Mouse (Mus musculus): ENCODE data around the gene Dhx38. TPM values are rescaled to one million over a fixed set of nuclear protein-coding genes. Genes with fewer than 3 reads are reported as not detected.

Dhx38 gene
- polyA plus RNA-seq (2012; ENCODE audit: insufficient read depth, insufficient read length, missing spikeins), result 29.8 and 32.9 TPM in 2 replicates

DNA sequence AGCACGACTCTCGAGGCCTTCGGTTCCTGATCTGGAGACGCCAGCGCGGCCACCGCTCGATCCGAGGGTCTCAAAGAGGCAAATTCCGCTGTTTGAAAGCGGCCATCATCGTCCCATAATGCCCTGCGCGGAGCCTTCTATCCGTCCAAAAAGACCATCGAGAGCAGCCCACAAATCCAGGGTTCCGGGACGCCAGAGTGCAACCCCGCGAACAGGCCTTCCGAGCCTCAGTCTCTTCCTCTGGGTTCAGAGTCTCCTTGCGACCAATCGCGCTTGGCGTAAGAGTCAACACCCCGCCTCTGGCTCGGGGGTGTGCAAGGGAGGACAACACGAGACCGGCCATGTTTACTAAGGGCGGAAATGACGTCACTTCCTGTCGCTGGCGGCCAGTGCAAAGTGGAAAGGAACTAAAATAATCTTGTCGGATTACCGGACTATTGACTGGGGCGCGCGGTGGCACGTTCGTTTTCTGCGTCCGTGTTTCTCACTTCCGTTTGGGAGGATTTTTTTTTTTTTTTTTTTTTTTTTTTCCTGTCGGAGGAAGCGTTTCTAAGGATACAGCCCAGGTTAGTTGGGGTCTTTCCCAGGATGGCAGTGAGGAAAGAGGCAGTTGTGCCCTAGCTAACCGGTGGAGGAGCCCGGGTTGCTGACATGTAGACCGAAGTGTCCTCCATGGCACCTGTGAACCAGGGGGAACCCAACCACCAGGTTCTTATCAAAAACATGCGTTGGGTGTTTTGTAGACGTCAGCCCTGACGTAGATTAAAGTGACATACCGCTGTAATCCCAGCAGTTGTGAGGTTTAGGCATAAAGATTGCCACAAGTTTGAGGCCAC is at the start of gene Dhx38, which contains the start of gene Txnl4b:
TSS of gene Dhx38 (minus strand) at position 364 of the 836 bp plus-strand sequence.
TSS of gene Txnl4b (plus strand) at position 395 of the 836 bp plus-strand sequence.
- Histone ChIP-seq H3K4me1 (ENCODE audit: control insufficient read depth, insufficient read depth, low read length) (peaks cover 16% of the 10 kb centered on the region), H3K27ac (ENCODE audit: insufficient read depth, low read depth, low read length) (peak within 1 kb of the TSS; percentile 98), H3K4me3 (ENCODE audit: insufficient read depth, low read length) (peak within 1 kb of the TSS; percentile 98)
- TF ChIP-seq POLR2A (IDR thresholded peaks at IDR 0.05; ENCODE audit: borderline replicate concordance, low read depth, low read length) (no peak), CTCF (IDR thresholded peaks at IDR 0.05; ENCODE audit: low read depth, low read length) (no peak)

DNA sequence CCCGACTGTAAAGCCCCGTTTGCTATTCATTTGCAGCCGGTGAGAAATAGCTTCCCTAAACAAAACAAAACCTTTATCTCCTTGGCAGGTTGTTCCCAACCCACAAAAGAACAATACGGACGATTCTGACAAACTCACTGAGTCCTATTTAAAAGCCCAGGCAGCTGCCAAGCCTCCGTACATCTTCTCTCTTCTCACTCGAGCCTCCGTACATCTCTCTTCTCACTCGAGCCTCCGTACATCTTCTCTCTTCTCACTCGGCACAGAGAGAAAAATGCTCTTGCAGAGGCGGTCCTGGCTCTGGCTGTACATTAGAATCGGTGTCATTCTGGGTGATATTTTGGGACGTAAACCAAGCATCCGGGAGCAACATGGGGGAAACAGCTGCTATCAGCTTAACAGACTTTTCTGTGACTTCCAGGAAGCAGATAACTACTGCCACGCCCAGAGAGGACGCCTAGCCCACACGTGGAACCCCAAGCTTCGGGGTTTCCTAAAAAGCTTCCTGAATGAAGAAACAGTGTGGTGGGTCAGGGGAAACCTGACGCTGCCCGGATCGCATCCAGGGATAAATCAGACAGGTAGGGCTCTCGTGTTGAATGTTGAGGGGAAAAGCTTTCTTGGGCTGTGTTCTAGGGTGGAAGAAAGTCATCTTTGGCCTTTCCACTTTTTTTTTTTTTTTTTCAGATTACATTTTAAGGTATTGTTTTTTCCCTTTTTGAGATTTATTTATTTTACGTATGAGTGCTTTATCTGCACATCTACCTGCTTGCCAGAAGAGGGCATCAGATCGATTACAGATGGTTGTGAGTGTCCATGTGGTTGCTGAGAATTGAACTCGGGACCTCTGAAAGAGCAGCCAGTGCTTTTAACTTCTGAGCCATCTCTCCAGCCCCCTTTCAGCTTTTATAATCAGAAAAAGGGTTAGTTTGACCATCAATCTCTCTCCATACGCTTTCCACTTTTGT is 48.9 kb upstream of the Dhx38 start, which contains the start of gene Pkd1l3:
TSS of gene Pkd1l3 (plus strand) at position 275 of the 968 bp plus-strand sequence.
- TF ChIP-seq CTCF (IDR thresholded peaks at IDR 0.05; ENCODE audit: low read depth, low read length) (no peak), POLR2A (IDR thresholded peaks at IDR 0.05; ENCODE audit: borderline replicate concordance, low read depth, low read length) (no peak)
- H3K4me1 ChIP-seq (ENCODE audit: control insufficient read depth, insufficient read depth, low read length), result no peaks in the 10 kb centered on the region
- peak within 1 kb of the TSS; percentile 71 for H3K4me3 ChIP-seq (ENCODE audit: insufficient read depth, low read length)
- no peak within 1 kb of the TSS for H3K27ac ChIP-seq (ENCODE audit: insufficient read depth, low read depth, low read length)

DNA sequence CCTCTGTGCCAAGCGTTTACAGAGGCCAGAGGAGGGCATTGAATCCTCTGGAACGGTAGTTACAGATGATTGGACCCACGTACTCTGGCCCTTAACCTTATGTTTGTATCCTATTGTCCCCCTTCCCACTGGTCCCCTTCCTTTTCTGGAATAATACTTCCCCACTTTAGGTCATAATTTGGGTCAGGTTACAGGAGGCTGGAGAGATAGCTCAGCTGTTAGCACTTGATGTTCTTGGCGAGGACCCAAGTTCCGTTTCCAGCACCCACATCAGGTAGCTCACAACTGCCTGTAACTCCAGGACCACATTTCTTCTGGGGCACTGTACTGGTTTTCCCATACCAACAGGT is 43.5 kb upstream of the Dhx38 start:
- Histone ChIP-seq H3K27ac (ENCODE audit: insufficient read depth, low read depth, low read length) (peak overlapping the region; percentile 96), H3K4me1 (ENCODE audit: control insufficient read depth, insufficient read depth, low read length) (peaks cover 8% of the 10 kb centered on the region; the same call in 1 of the 2 replicates), H3K4me3 (ENCODE audit: insufficient read depth, low read length) (peak overlapping the region; percentile 87)
- TF ChIP-seq CTCF (IDR thresholded peaks at IDR 0.05; ENCODE audit: low read depth, low read length) (no peak), POLR2A (IDR thresholded peaks at IDR 0.05; ENCODE audit: borderline replicate concordance, low read depth, low read length) (no peak)

DNA sequence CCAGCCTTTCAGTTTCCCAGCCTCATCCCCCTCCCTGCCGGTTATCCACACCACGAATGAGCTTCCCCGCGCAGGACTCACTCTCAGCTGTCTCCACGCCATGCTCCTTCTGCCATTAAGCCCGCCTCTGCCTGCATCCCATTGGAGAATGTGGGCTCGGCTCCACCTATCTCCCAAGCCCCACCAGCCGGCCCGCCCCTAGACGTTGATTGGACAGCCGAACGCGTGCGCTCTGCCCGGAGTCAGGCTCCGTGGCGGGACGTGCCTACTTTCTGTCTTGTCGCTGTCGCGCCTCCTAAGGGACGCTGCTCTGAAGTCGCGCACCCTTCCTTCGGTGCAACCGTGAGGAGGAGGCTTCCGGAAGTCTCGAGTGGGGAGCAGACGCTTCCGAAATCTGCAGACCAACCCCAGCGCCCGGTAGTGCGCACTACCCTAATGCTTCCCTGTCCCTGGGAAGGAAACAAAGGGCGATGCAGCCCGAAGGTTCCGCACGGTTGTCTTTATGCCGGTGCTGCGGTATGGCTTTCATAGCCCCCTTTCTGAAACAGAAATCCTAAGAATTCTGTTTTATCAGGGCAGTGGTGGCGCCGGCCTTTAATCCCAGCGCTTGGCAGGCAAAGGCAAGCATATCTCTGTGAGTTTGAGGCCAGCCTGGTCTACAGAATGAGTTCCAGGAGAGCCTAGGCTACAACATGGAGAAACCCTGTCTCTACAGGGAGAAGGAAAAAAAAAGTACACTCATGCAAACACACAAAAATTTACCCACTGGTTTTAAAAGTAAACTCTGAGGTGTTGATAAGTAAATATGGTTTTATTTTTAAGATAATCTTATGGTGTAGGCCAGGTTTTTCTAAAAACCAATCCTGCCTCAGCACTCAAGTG is 42.9 kb upstream of the Dhx38 start, which contains the start of gene Dhodh:
TSS of gene Dhodh (minus strand) at position 403 of the 882 bp plus-strand sequence.
- Histone ChIP-seq H3K4me1 (ENCODE audit: control insufficient read depth, insufficient read depth, low read length) (peaks cover 8% of the 10 kb centered on the region; the same call in 1 of the 2 replicates), H3K4me3 (ENCODE audit: insufficient read depth, low read length) (peak within 1 kb of the TSS; percentile 87), H3K27ac (ENCODE audit: insufficient read depth, low read depth, low read length) (peak within 1 kb of the TSS; percentile 96)
- TF ChIP-seq POLR2A (IDR thresholded peaks at IDR 0.05; ENCODE audit: borderline replicate concordance, low read depth, low read length) (no peak), CTCF (IDR thresholded peaks at IDR 0.05; ENCODE audit: low read depth, low read length) (no peak)

DNA sequence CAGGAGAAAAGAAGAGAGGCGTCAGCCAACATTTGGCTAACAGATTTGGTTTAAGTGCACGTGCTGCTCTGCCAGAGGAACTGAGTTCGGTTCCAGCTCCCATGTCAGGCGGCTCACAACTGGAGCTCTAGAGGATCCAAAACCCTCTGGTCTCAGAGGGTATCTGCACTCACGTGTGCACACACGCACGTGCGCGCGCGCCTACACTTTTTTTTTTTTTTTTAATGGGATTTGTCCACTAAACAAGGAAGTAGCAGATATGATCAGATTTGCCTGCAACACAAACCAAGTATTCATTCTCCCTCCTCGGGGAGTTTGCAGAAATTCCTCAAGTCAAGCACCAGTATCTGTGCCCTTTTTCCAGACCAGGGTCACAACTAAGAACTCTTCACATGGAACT is 42.0 kb upstream of the Dhx38 start:
- H3K4me1 ChIP-seq (ENCODE audit: control insufficient read depth, insufficient read depth, low read length), result peaks cover 8% of the 10 kb centered on the region; the same call in 1 of the 2 replicates
- no peak for TF ChIP-seq POLR2A (IDR thresholded peaks at IDR 0.05; ENCODE audit: borderline replicate concordance, low read depth, low read length)
- no peak for TF ChIP-seq CTCF (IDR thresholded peaks at IDR 0.05; ENCODE audit: low read depth, low read length)
- peak overlapping the region; percentile 16; the same call in 1 of the 2 replicates for H3K27ac ChIP-seq (ENCODE audit: insufficient read depth, low read depth, low read length)
- peak overlapping the region; percentile 87 for H3K4me3 ChIP-seq (ENCODE audit: insufficient read depth, low read length)

DNA sequence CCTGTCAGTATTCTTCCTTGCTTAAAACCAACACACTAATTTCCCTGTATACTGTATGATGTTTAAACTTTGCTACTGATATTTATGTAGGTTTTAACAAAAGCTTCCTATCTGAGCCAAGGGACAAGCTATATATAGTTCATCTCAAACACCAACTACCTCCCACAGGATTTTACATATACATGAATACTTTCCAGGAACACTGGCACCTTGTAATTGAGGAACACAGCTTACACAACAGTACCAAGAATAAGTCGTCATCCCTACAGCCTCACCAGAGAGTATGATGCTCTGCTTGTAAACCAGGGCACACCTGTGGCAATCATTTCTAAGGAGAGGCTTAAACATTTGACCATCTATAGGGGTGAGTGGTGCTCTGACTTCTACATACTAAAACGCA is 41.1 kb upstream of the Dhx38 start:
- no peak overlapping the region for H3K27ac ChIP-seq (ENCODE audit: insufficient read depth, low read depth, low read length)
- TF ChIP-seq POLR2A (IDR thresholded peaks at IDR 0.05; ENCODE audit: borderline replicate concordance, low read depth, low read length) (no peak), CTCF (IDR thresholded peaks at IDR 0.05; ENCODE audit: low read depth, low read length) (no peak)
- peaks cover 8% of the 10 kb centered on the region; the same call in 1 of the 2 replicates for H3K4me1 ChIP-seq (ENCODE audit: control insufficient read depth, insufficient read depth, low read length)
- H3K4me3 ChIP-seq (ENCODE audit: insufficient read depth, low read length), result no peak overlapping the region

DNA sequence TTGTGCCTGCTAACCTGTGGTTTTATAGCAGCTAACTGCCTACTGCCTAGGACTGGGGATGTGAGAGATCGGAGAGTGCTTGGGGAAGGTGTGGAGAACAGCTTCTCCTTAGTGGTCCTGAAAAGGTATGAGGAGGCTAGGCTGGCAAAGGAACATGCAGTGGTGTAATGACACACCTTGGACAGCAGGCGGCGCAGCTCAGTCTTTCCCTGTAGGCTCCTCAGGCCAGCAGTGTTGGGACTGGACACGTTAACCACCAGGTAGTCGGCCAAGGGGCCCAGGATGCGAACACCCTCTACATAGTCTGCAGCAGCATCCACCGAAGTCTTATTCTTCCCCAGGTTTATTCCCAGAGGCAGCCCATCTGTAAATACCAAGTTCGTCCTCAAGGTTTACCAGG is 30.2 kb upstream of the Dhx38 start:
- no peak overlapping the region for H3K4me3 ChIP-seq (ENCODE audit: insufficient read depth, low read length)
- no peak overlapping the region for H3K27ac ChIP-seq (ENCODE audit: insufficient read depth, low read depth, low read length)
- H3K4me1 ChIP-seq (ENCODE audit: control insufficient read depth, insufficient read depth, low read length), result no peaks in the 10 kb centered on the region
- TF ChIP-seq CTCF (IDR thresholded peaks at IDR 0.05; ENCODE audit: low read depth, low read length), result peak; percentile 79
- TF ChIP-seq POLR2A (IDR thresholded peaks at IDR 0.05; ENCODE audit: borderline replicate concordance, low read depth, low read length), result no peak

DNA sequence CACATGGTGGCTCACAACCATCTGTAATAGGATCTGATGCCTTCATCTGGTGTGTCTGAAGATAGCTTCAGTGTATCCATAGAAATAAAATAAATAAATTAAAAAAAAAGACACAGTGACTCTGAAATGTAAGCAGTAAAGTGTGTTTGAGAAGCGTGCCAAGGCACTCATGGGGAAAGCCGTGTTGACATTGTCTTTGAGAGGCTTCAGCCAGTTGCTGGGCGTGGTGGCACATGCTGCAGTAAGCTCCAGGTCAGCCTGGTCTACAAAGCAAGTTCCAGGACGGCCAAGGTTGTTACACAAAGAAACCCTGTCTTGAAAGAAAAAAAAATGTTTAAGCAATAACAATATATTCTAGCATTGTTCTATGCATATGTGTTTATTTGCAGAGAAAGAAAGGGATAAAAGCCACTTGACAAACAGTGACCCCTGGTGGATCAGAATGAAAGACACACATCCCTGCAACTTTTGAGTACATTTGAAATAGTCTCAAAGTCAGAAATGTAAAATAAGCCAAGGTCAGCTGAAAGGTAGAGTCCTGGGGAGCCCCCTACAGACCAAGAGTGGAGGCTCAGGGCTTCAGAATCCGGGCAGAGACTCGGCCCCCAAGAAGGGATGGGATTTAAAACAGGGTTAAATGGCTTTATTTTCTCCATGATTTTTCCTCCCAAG is 27.6 kb upstream of the Dhx38 start:
- no peak overlapping the region for H3K4me3 ChIP-seq (ENCODE audit: insufficient read depth, low read length)
- TF ChIP-seq CTCF (IDR thresholded peaks at IDR 0.05; ENCODE audit: low read depth, low read length) (no peak; the same call in 1 of the 2 replicates), POLR2A (IDR thresholded peaks at IDR 0.05; ENCODE audit: borderline replicate concordance, low read depth, low read length) (no peak)
- no peaks in the 10 kb centered on the region for H3K4me1 ChIP-seq (ENCODE audit: control insufficient read depth, insufficient read depth, low read length)
- no peak overlapping the region for H3K27ac ChIP-seq (ENCODE audit: insufficient read depth, low read depth, low read length)

Measured in bone marrow macrophage, adult 2 months (primary cell).